Mouse (Mus musculus) lung, adult 2 months (tissue): ENCODE data around the gene Edaradd. TPM values are rescaled to one million over a fixed set of nuclear protein-coding genes. Genes with fewer than 3 reads are reported as not detected.
A peak's percentile ranks its signal among the peaks of the same experiment; 100 is the strongest.
"Not testable (repeated sequence)": the region's sequence is repeated elsewhere in the genome, so short reads cannot be mapped to it uniquely, and the experiment has no call there.

Experiments used
- DNase-seq: peaks from one replicate; pipeline ENCODE4 v3.0.0; 2022
- H3K4me1 ChIP-seq: fragments of 200-500 bp; 2 replicates; pipeline ENCODE4 v1.6.1; 2011; ENCODE audit warnings: low read length; ENCODE audit not compliant: control insufficient read depth, insufficient read depth
- H3K4me3 ChIP-seq: fragments of 200-500 bp; replicated peaks from 2 replicates; pipeline ENCODE3; 2011; ENCODE audit warnings: low read depth, mild to moderate bottlenecking, control low read depth, low read length; ENCODE audit errors: extremely low read depth
- CTCF ChIP-seq: fragments of 200-500 bp; IDR thresholded peaks from 2 replicates; pipeline ENCODE4 v1.5.1; 2011; ENCODE audit warnings: mild to moderate bottlenecking, low read length, control low read depth; ENCODE audit not compliant: insufficient read depth
- POLR2A ChIP-seq: fragments of 200-500 bp; IDR thresholded peaks from 2 replicates; pipeline ENCODE4 v1.6.1; 2011; ENCODE audit warnings: low read depth, mild to moderate bottlenecking, control low read depth, low read length, borderline replicate concordance; ENCODE audit errors: extremely low read depth
- WGBS: fragments of 180-500 bp; shearing (Covaris S2); methylation state at CpG from one replicate; pipeline ENCODE4 v1.1.7; 2018; 5-methylcytosine and 5-hydroxymethylcytosine counted together
- polyA plus RNA-seq: library from polyadenylated mRNA; depleted of rRNA; stranded (reverse); fragments of >200 nt; gene quantifications from 2 replicates; pipeline ENCODE4 v1.2.3, GENCODE M21; 2012

Gene Edaradd
- polyA plus RNA-seq, 1 experiment: 0.53 TPM

DNA sequence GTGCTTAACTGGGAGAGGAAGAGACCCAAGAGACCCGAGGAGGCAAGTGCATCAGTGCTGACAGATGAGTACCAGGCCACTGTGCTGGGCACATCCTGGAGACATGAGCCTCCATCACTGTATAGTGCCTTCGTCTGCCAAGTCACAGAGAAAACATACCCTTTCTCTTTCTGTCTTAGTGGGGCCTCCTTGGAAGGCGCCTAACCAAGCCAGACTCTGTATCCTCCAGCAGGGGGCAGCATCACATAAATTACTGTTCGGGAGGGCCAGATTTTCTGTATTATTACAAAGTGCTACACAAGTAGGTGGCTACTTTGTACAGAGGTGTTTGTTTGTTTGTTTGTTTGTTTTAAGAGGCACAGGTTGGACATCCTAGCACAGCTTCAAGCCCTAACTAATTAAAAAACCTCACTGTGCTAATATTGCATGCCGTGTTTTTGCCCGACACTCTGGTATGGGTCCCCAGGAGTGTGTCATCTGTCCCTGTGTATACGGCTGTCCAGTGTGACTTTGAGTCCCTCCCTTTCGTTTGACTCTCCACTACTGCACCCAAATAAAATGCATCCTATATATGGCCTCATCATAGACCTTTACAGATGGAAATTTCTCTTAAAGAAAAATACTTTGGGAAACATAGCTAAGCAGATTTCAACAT is 46.4 kb downstream of the Edaradd start:
- Histone ChIP-seq H3K4me3 (no peak overlapping the region), H3K4me1 (no peaks in the 10 kb centered on the region)
- TF ChIP-seq CTCF (peak; percentile 64), POLR2A (no peak)
- WGBS: 34% methylated on average over 8 of the region's 8 CpGs
- peak; percentile 74 for DNase-seq

DNA sequence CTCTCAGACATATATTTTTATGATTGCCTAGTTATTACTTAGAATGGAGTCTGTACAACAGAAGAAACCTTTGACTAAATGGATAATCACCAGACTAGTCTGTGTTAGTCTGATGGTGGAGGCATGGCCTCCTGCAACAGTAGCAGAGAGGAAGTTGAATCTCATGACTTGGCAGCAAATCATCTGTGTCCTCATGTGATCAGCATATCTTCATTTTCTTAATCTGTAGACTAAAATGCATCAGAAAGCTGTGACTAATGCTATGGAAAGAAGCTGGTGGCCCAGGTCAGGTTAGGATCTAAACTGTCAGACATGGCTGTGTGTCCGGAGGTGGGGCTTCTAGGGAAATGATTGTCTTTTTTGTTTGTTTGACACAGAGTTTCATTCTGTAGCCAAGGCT is 51.8 kb downstream of the Edaradd start:
- DNase-seq: no peak
- 82% methylated on average over 1 of the region's 1 CpGs for WGBS
- Histone ChIP-seq H3K4me3 (no peak overlapping the region), H3K4me1 (no peaks in the 10 kb centered on the region)
- TF ChIP-seq POLR2A (no peak), CTCF (no peak)

DNA sequence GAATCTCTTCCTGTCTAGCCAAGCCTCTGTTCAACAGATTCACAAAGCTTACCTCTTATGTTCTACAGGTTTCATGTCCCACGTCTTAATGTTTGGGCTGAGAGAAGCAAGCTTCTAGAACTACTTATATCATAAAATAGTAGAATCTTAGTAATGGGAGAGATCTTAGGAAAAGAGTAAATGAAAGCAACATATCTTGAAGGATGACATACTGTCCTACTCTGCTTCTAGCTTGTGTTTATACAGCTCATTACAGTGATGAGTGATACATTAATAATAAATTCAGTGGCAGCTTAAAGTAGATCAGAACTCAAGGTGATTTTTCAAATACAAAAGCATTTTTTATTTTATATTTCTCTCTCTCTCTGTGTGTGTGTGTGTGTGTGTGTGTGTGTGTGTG is 55.4 kb downstream of the Edaradd start, which contains the start of gene Lgals8:
Gene Lgals8 (minus strand): TSS at position 101 of the 400 bp plus-strand sequence.
- H3K4me1 ChIP-seq: peaks cover 5% of the 10 kb centered on the region; the same call in 1 of the 2 replicates
- no peak within 1 kb of the TSS for H3K4me3 ChIP-seq
- DNase-seq: no peak
- 73% methylated on average over 1 of the region's 1 CpGs for whole genome bisulfite sequencing
- no peak for TF ChIP-seq POLR2A
- no peak for TF ChIP-seq CTCF

DNA sequence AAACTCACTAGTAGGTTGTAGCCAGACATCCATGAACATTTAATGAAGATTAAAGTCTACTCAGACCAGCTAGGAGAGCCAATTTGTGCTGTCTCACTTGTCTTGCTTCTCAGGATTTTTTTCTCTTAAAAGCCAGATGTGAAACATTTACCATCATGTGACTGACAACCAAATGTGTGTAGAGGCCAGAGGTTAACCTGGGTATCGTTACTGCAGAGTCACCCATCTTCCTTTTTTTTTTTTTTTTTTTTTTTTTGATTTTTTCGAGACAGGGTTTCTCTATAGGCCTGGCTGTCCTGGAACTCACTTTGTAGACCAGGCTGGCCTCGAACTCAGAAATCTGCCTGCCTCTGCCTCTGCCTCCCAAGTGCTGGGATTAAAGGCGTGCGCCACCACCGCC is 56.1 kb downstream of the Edaradd start:
- DNase-seq, H3K4me1 ChIP-seq, H3K4me3 ChIP-seq: not testable (repeated sequence)
- WGBS: 79% methylated on average over 6 of the region's 6 CpGs

DNA sequence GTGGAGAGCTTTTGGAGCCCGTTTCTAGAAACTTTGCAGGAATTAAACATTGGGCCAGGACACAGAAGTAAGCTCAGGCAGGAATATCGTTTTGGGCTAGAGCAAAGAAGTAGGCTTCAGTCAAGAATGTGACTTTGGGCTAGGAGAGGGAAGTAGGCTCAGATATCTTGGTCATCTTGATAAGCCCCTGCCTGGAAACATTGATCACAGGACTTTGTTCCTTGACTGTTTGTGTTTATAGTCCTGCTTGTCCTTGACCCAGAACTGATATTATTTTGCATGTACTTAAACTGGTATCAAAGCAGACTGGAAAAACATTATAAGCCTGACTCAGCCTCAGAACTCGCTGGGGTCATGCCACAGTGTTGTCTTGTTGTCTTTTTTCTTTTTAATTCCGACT is 57.6 kb downstream of the Edaradd start:
- no peak overlapping the region for H3K4me3 ChIP-seq
- H3K4me1 ChIP-seq: peaks cover 8% of the 10 kb centered on the region; the same call in 1 of the 2 replicates
- DNase-seq: no peak
- WGBS: 67% methylated on average over 4 of the region's 4 CpGs
- no peak for TF ChIP-seq CTCF
- TF ChIP-seq POLR2A: no peak

DNA sequence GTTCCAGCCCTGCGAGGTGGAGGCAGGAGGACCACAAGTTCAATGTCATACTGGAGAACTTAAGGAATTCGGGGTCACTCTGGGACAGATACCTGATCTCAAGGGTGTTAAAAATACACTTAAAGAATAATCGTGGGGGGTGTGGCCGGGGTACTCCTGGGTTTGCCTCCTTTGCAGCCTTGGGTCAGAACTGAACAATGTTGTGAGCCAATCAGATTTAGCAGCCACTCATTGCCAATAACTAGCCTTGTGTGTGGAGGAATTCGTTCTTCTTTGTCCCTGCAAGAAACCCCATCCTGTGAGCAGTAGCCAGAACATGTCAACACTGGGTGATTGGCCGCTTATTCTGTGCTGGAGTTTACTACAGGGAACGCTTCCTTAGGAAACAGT is 58.5 kb downstream of the Edaradd start:
- peaks cover 8% of the 10 kb centered on the region; the same call in 1 of the 2 replicates for H3K4me1 ChIP-seq
- no peak for DNase-seq
- TF ChIP-seq POLR2A: no peak
- no peak for TF ChIP-seq CTCF
- 2% methylated on average over 7 of the region's 7 CpGs for WGBS
- H3K4me3 ChIP-seq: peak overlapping the region; percentile 99

DNA sequence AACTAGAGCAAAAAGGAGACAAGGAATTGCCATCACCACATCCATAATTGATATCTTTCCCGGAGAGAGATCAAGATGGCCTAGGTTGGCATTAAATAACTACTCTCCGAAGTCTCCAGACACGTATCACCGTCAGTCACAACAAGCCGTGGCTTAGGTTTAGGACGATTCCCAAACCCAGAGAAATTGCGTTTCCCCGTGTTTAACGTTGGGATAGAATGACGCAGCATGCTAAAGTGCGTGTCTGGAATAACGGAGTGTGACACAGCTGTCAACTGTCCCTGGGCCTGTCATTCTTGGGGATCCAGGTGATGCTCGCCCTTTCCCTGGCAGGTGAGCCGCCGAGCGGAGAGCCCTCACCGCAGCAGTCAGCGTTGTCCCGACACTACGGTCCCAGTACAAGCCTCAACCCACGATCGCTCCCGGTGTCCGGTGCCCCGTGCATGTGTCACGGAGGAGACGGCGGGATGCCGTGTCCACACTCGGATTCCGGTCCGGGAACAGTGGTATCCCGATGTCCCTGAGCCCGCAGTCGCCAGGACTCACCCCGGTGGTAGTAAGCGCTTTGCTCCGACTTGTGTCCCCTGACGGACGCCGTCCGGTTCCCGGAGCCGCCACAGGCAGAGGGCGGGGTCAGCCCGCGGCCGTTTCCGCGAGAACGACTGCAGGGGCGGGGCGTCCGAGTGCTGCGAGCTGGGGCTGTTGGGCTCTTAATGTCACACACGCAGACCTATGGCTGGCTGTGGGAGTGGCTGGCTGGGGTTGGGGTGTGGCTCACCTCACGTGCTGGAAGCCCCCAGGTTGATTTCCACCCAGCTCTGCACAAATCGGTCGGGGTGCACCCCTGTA is 59.1 kb downstream of the Edaradd start:
- WGBS: under 1% methylated on average over 59 of the region's 59 CpGs
- peaks cover 8% of the 10 kb centered on the region; the same call in 1 of the 2 replicates for H3K4me1 ChIP-seq
- H3K4me3 ChIP-seq: peak overlapping the region; percentile 99
- peak; percentile 94 for DNase-seq
- no peak for TF ChIP-seq CTCF
- peak; percentile 81; the same call in 1 of the 2 replicates for TF ChIP-seq POLR2A

DNA sequence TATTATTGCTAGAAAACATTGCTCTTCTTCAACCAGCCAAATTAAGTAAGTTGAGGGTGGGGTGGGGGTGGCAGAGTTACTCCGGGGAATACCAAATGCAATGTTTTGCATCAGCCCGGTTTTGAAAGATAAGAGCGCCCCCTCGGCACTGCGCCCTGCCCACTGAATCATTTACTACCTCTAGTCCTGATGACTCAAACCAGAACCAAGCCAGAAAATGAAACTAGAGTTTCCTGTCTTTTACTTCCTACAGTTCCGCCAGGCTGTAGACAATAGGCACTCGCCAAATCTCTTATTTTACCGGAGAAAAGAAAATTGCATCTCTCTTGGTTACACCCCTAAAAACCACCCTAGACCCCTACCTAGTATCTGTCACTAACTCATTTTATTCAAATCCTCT is 59.8 kb downstream of the Edaradd start:
- peaks cover 8% of the 10 kb centered on the region; the same call in 1 of the 2 replicates for H3K4me1 ChIP-seq
- WGBS: 1% methylated on average over 8 of the region's 8 CpGs
- TF ChIP-seq POLR2A: 0 out of 2 replicates have a peak, but pooled peaks have one; percentile 5
- TF ChIP-seq CTCF: no peak
- DNase-seq: peak; percentile 31
- H3K4me3 ChIP-seq: peak overlapping the region; percentile 99

DNA sequence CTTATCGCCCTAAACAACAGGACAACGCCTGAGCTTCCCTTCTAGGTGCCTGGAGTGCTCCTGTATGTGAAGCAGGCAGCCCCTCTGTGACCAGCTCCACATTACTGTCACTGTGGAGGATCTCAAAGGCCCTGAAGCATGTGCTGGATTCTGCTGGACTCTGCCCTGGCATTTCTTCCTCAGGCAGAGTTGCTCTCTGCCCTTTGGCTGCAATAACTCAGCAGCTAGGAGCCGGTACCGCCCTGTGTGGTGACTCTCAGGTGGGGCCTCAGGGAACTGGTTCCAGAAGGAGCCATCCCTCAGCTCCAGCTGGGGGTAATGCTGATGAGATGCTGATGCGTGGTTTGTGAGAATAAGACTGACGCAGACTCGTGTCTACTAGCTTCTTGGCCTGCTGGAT is 63.5 kb downstream of the Edaradd start:
- WGBS: 86% methylated on average over 7 of the region's 7 CpGs
- peaks cover 6% of the 10 kb centered on the region; the same call in 1 of the 2 replicates for H3K4me1 ChIP-seq
- DNase-seq: no peak
- H3K4me3 ChIP-seq: no peak overlapping the region
- TF ChIP-seq CTCF: no peak
- no peak for TF ChIP-seq POLR2A
